Mouse (Mus musculus) right cerebral cortex, adult 18-20 months (tissue): Measurements from ENCODE around the gene Stmnd1.
"Not testable (repeated sequence)": the region's sequence is repeated elsewhere in the genome, so short reads cannot be mapped to it uniquely, and the experiment has no call there.

Experiments used
- DNase-seq: peaks from one replicate; pipeline ENCODE4 v3.0.0; 2022; ENCODE audit warnings: mixed read lengths

The Stmnd1 gene

GRCm38 (mm10) chr13:46294365-46294764, 20.8 kb downstream of the Stmnd1 start:
- DNase-seq: no peak

GRCm38 (mm10) chr13:46297701-46298100, 24.2 kb downstream of the Stmnd1 start:
- DNase-seq: no peak

GRCm38 (mm10) chr13:46310790-46311189, 37.3 kb downstream of the Stmnd1 start:
- DNase-seq: peak; percentile 70

GRCm38 (mm10) chr13:46313176-46313575, 39.7 kb downstream of the Stmnd1 start:
- no peak for DNase-seq

- no peak for DNase-seq
These were observed 41.6 kb downstream of the Stmnd1 start for GRCm38 (mm10) chr13:46315165-46315564.

- no peak for DNase-seq
These were observed 52.9 kb downstream of the Stmnd1 start for GRCm38 (mm10) chr13:46326351-46326985.

GRCm38 (mm10) chr13:46335020-46335419, 61.5 kb downstream of the Stmnd1 start:
- DNase-seq: peak; percentile 68

GRCm38 (mm10) chr13:46336281-46336680, 62.8 kb downstream of the Stmnd1 start:
- DNase-seq: not testable (repeated sequence)

- DNase-seq: no peak
These were observed 64.3 kb downstream of the Stmnd1 start for GRCm38 (mm10) chr13:46337791-46338190.

- DNase-seq: no peak
These were observed 66.4 kb downstream of the Stmnd1 start for GRCm38 (mm10) chr13:46339954-46340353.

- DNase-seq: no peak
These were observed 67.1 kb downstream of the Stmnd1 start for GRCm38 (mm10) chr13:46340583-46340982.

- no peak for DNase-seq
These were observed 67.9 kb downstream of the Stmnd1 start for GRCm38 (mm10) chr13:46341419-46341818.

GRCm38 (mm10) chr13:46343226-46343625, 69.7 kb downstream of the Stmnd1 start:
- DNase-seq: peak; percentile 69

GRCm38 (mm10) chr13:46346830-46347512, 73.5 kb downstream of the Stmnd1 start:
- peak; percentile 9 for DNase-seq

- peak; percentile 10 for DNase-seq
These were observed 76.1 kb downstream of the Stmnd1 start for GRCm38 (mm10) chr13:46349664-46350063.
